Mouse (Mus musculus): ENCODE measurements around the gene Xylt2.

Gene Xylt2

GRCm38 (mm10) chr11:94614603-94615002 lies 62.7 kb downstream of the Xylt2 start:
- DNase-seq (ENCODE audit: low read depth, low spot score) = no peak

Measured in telencephalon, adult 2 months (tissue).